12 mouse cellular contexts compared by ENCODE assay signal in the genomic region with DNA sequence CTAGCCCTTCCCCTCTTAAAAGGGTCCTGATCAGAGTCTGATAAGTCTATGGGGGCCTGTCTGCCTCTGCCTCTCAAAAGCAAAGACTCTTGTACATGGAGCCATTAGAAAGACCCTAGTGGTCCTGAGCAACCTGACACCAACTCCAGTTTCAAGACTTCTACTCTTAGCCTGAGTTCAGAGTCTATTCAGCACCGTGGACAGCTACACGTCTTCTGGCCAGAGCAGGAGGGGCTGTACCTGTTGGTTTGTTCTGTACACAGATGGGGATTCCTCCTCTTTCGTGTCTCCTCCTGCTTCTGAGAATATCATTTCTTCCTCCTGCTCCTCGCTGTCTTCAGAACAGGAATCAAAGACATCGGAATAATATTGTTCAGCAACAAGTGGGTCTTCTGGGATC.
DNase-seq lines count a peak whose midpoint lies in the region; ATAC-seq and TF ChIP-seq lines count a peak whose summit lies in the region.
"Had no signal": no experiment of that assay in that cellular context is flagged by ENCODE, and none has a peak within 500 bp of the region (broad histone marks: within the 10 kb centered on the region; RNA-seq: fewer than 3 reads in every experiment).

No protein-coding gene starts in this region.

- H3K9ac ChIP-seq in kidney, embryonic 14.5 days (ENCODE audit: low read depth, low read length), result no peak overlapping the region
- H3K9ac ChIP-seq: hindbrain, embryonic 15.5 days had no signal

- no peak overlapping the region for H3K4me3 ChIP-seq in kidney, adult 2 months (ENCODE audit: insufficient read depth, low read depth, low read length)
- no peak overlapping the region for H3K4me3 ChIP-seq in kidney, embryonic 14.5 days (ENCODE audit: low read length)
- H3K4me3 ChIP-seq: hindbrain, embryonic 15.5 days had no signal

- H3K27me3 ChIP-seq in kidney, adult 2 months (replicated peaks; ENCODE audit: control insufficient read depth, insufficient read depth, low read length), result no peaks in the 10 kb centered on the region; the same call in 1 of the 2 replicates
- H3K27me3 ChIP-seq in kidney, embryonic 14.5 days (ENCODE audit: control insufficient read depth, insufficient read depth, low read length), result no peaks in the 10 kb centered on the region
- H3K27me3 ChIP-seq: hindbrain, embryonic 15.5 days; Patski had no signal

- H3K27ac ChIP-seq in kidney, adult 2 months (ENCODE audit: insufficient read depth, low read depth, low read length), result no peak overlapping the region
- no peak overlapping the region for H3K27ac ChIP-seq in kidney, embryonic 14.5 days (ENCODE audit: low read depth, low read length)
- H3K27ac ChIP-seq: hindbrain, embryonic 15.5 days had no signal

- WGBS in kidney, adult 2 months, result 33% methylated on average over 5 of the region's 5 CpGs
- WGBS in kidney, embryonic 14.5 days, result 33% methylated on average over 5 of the region's 5 CpGs

- H3K9me3 ChIP-seq in kidney, embryonic 14.5 days (ENCODE audit: control insufficient read depth, low read length), result no peaks in the 10 kb centered on the region
- H3K9me3 ChIP-seq: hindbrain, embryonic 15.5 days had no signal

- TF ChIP-seq CTCF in kidney, adult 2 months (conservative IDR thresholded peaks at IDR 0.05; ENCODE audit: insufficient read depth, insufficient read length, low read depth, low read length), result no peak

- ATAC-seq in kidney, embryonic 14.5 days (ENCODE audit: low FRiP score, low TSS enrichment), result no peak
- ATAC-seq in erythroblast, adult 5-6 weeks (replicated peaks; ENCODE audit: low FRiP score, poor library complexity, severe bottlenecking), result no peak
- ATAC-seq: Patski had no signal

- H3K4me2 ChIP-seq in kidney, embryonic 14.5 days (replicated peaks; ENCODE audit: low read depth, low read length), result no peak overlapping the region
- H3K4me2 ChIP-seq: hindbrain, embryonic 15.5 days had no signal

- no peaks in the 10 kb centered on the region for H3K36me3 ChIP-seq in kidney, adult 2 months (ENCODE audit: control insufficient read depth, insufficient read depth, low read length)
- H3K36me3 ChIP-seq in kidney, embryonic 14.5 days (ENCODE audit: control insufficient read depth, insufficient read depth, low read length), result no peaks in the 10 kb centered on the region
- H3K36me3 ChIP-seq: hindbrain, embryonic 15.5 days had no signal

- H3K4me1 ChIP-seq in kidney, adult 2 months (ENCODE audit: control insufficient read depth, insufficient read depth, low read length), result no peaks in the 10 kb centered on the region
- no peaks in the 10 kb centered on the region for H3K4me1 ChIP-seq in kidney, embryonic 14.5 days (ENCODE audit: control insufficient read depth, insufficient read depth, low read length)
- H3K4me1 ChIP-seq: hindbrain, embryonic 15.5 days had no signal

- DNase-seq in kidney, adult 2 months, result peak; percentile 4
- DNase-seq in urinary bladder, postnatal 14 days (ENCODE audit: low spot score), result peak; percentile 9
- no peak for DNase-seq in urinary bladder, postnatal 10 days (ENCODE audit: low spot score)
- peak; percentile 69 for DNase-seq in forelimb bud, embryonic 11.5 days (ENCODE audit: low read depth, low spot score)
- peak; percentile 20 for DNase-seq in yolk sac, embryonic 10.5 days (ENCODE audit: low spot score)
- DNase-seq in right cerebral cortex, postnatal 36 days (ENCODE audit: low spot score in 2 of 2), result no peak
- DNase-seq: cerebellum, adult 9-11 months; right cerebral cortex, postnatal 14 days had no signal

- no peak for TF ChIP-seq POLR2A in kidney, adult 2 months (IDR thresholded peaks at IDR 0.05; ENCODE audit: low read depth, low read length)

Comparison
In these comparisons a context has a peak if more than half of its experiments do, and no peak if none do; other contexts are left out.
1. DNase-seq: peak in kidney, adult 2 months (single experiment), urinary bladder, postnatal 14 days (single experiment), forelimb bud, embryonic 11.5 days (single experiment) and yolk sac, embryonic 10.5 days (single experiment); none in urinary bladder, postnatal 10 days (single experiment) and right cerebral cortex, postnatal 36 days (0 of 2).